In the genomic region with DNA sequence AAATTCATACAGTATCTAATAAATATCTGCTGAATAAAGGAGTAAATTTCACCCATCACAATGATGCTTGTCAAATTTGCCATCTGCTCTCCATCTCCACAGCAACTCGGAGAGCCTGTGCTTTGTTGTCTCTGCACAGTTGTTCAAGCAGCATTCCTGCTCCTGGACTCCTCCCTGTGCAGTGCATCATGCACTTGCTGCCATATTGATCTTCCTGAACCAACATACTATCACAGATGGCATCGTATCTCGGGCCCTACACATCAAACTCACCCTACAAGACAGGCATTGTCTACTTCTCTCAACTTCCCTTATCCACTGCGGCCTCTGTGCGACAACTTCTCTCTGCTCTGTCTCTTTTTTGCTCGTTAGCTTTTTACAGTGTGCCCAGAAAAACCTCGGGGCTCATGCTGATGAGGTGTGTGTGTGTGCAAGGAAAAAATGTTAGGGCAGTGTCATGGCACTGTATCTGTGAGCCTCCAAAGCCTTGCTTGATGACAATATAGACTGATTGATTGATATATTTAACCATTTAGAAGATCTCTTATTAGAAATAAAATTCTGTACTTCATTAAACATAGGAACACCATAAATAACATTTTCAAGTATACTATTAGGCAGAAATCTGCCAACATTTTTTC, we compare ENCODE assay signal across 10 mouse cellular contexts. TPM values are rescaled to one million over a fixed set of nuclear protein-coding genes. Genes with fewer than 3 reads are reported as not detected.
DNase-seq lines count a peak whose midpoint lies in the region; ATAC-seq lines count a peak whose summit lies in the region.
"Had no signal": no experiment of that assay in that cellular context is flagged by ENCODE, and none has a peak within 500 bp of the region (broad histone marks: within the 10 kb centered on the region; RNA-seq: fewer than 3 reads in every experiment).

No protein-coding gene starts in this region.

- H3K27me3 ChIP-seq in forebrain, embryonic 10.5 days (ENCODE audit: poor library complexity, severe bottlenecking) = no peaks in the 10 kb centered on the region
- no peaks in the 10 kb centered on the region for H3K27me3 ChIP-seq in forebrain, embryonic 15.5 days
- H3K27me3 ChIP-seq in neural tube, embryonic 12.5 days (replicated peaks) = no peaks in the 10 kb centered on the region
- H3K27me3 ChIP-seq in liver, embryonic 12.5 days (replicated peaks) = no peaks in the 10 kb centered on the region

- ATAC-seq in forebrain, embryonic 15.5 days (replicated peaks) = peak; percentile 75
- peak; percentile 71; the same call in 1 of the 2 replicates for ATAC-seq in neural tube, embryonic 12.5 days (ENCODE audit: low FRiP score, low read depth)
- no peak for ATAC-seq in liver, embryonic 12.5 days

- DNase-seq in forebrain, embryonic 10.5 days (ENCODE audit: extremely low spot score, low spot score) = no peak
- peak; percentile 64 for DNase-seq in layer of hippocampus, adult 9-11 months
- DNase-seq in cerebellum, adult 9-10 months = no peak
- DNase-seq in cerebellum, postnatal 4 days (ENCODE audit: low spot score in 2 of 2) = no peak
- DNase-seq: cerebellum, postnatal 25 days; kidney, adult 9 months had no signal

- peaks cover 4% of the 10 kb centered on the region; the same call in 1 of the 2 replicates for H3K9me3 ChIP-seq in forebrain, embryonic 10.5 days
- no peaks in the 10 kb centered on the region for H3K9me3 ChIP-seq in forebrain, embryonic 15.5 days
- H3K9me3 ChIP-seq in neural tube, embryonic 12.5 days = no peaks in the 10 kb centered on the region
- no peaks in the 10 kb centered on the region for H3K9me3 ChIP-seq in liver, embryonic 12.5 days (replicated peaks)

- H3K27ac ChIP-seq in forebrain, embryonic 10.5 days = peak overlapping the region; percentile 78
- H3K27ac ChIP-seq in forebrain, embryonic 15.5 days (replicated peaks) = peak overlapping the region; percentile 90
- H3K27ac ChIP-seq in neural tube, embryonic 12.5 days = peak overlapping the region; percentile 64
- no peak overlapping the region for H3K27ac ChIP-seq in liver, embryonic 12.5 days
- H3K27ac ChIP-seq: liver, embryonic 14.5 days had no signal

- peaks cover 4% of the 10 kb centered on the region; the same call in 1 of the 2 replicates for H3K36me3 ChIP-seq in forebrain, embryonic 10.5 days (replicated peaks)
- no peaks in the 10 kb centered on the region for H3K36me3 ChIP-seq in forebrain, embryonic 15.5 days
- no peaks in the 10 kb centered on the region for H3K36me3 ChIP-seq in neural tube, embryonic 12.5 days
- H3K36me3 ChIP-seq in liver, embryonic 12.5 days = peaks cover 34% of the 10 kb centered on the region

- H3K4me3 ChIP-seq in forebrain, embryonic 10.5 days = no peak overlapping the region
- no peak overlapping the region for H3K4me3 ChIP-seq in forebrain, embryonic 15.5 days
- no peak overlapping the region for H3K4me3 ChIP-seq in neural tube, embryonic 12.5 days
- H3K4me3 ChIP-seq in liver, embryonic 12.5 days = no peak overlapping the region

- H3K9ac ChIP-seq in forebrain, embryonic 15.5 days (replicated peaks) = 0 out of 2 replicates have a peak overlapping the region, but pooled peaks have one; percentile 5
- H3K9ac ChIP-seq in neural tube, embryonic 12.5 days = no peak overlapping the region
- no peak overlapping the region for H3K9ac ChIP-seq in liver, embryonic 12.5 days
- H3K9ac ChIP-seq: liver, embryonic 14.5 days had no signal

- H3K4me2 ChIP-seq in forebrain, embryonic 15.5 days (replicated peaks) = peak overlapping the region; percentile 5; the same call in 1 of the 2 replicates
- H3K4me2 ChIP-seq in neural tube, embryonic 12.5 days (replicated peaks) = peak overlapping the region; percentile 27
- H3K4me2 ChIP-seq in liver, embryonic 12.5 days = no peak overlapping the region

- WGBS in forebrain, embryonic 10.5 days = 84% methylated on average over 7 of the region's 7 CpGs
- 15% methylated on average over 7 of the region's 7 CpGs for WGBS in forebrain, embryonic 15.5 days
- WGBS in neural tube, embryonic 12.5 days = 44% methylated on average over 7 of the region's 7 CpGs
- 84% methylated on average over 7 of the region's 7 CpGs for WGBS in liver, embryonic 12.5 days (ENCODE audit: insufficient replicate concordance)

- peaks cover 37% of the 10 kb centered on the region for H3K4me1 ChIP-seq in forebrain, embryonic 10.5 days
- H3K4me1 ChIP-seq in forebrain, embryonic 15.5 days = peaks cover 43% of the 10 kb centered on the region
- H3K4me1 ChIP-seq in neural tube, embryonic 12.5 days = peaks cover 24% of the 10 kb centered on the region
- peaks cover 23% of the 10 kb centered on the region for H3K4me1 ChIP-seq in liver, embryonic 12.5 days

RNA-seq across cellular contexts. Expression of a gene that starts 11.7 kb away (rescaled TPM):
- polyA plus RNA-seq in forebrain, embryonic 10.5 days (2016; fragmentation: Nextera tagmentation; extraction: Ambion mirVana) = 28.1 and 29.0 TPM in 2 replicates
- 52.0 and 52.3 TPM in 2 replicates for polyA plus RNA-seq in forebrain, embryonic 15.5 days (2015; fragmentation: Nextera tagmentation; extraction: Ambion mirVana)
- 41.0 and 42.6 TPM in 2 replicates for polyA plus RNA-seq in neural tube, embryonic 12.5 days (2016; fragmentation: Nextera tagmentation; extraction: Ambion mirVana)
- polyA plus RNA-seq in liver, embryonic 12.5 days (2016; fragmentation: Nextera tagmentation; extraction: Ambion mirVana) = 60.1 and 66.5 TPM in 2 replicates
